Mouse (Mus musculus) heart, embryonic 14.5 days (tissue): ENCODE measurements around the gene Ddx46. TPM values are rescaled to one million over a fixed set of nuclear protein-coding genes. Genes with fewer than 3 reads are reported as not detected.

Experiments
- ATAC-seq: fragments of 200-750 bp; cut with Nextera tagmentation; 2 replicates; pipeline ENCODE4 v1.8.0; 2017; ENCODE audit warnings: low read depth, moderate TSS enrichment; ENCODE audit not compliant: insufficient number of reproducible peaks, insufficient read depth, low FRiP score
- H3K27ac ChIP-seq, 2 experiments: fragments of 200-500 bp in 1 of 2; fragments of 300-500 bp in 1 of 2; sonication (generic) in 1 of 2; replicated peaks in 1 of 2; 2 replicates each; pipeline ENCODE4 v1.5.1; 2012 to 2014; ENCODE audit warnings: low read depth in 2 of 2, low read length in 2 of 2, control low read depth in 1 of 2, mild to moderate bottlenecking in 1 of 2, mixed read lengths in 1 of 2; ENCODE audit not compliant: control insufficient read depth in 1 of 2, insufficient read depth in 1 of 2
- H3K27me3 ChIP-seq: fragments of 300-500 bp; sonication (generic); 2 replicates; pipeline ENCODE4 v1.6.1; 2014; ENCODE audit warnings: mild to moderate bottlenecking, low read length, control low read depth; ENCODE audit not compliant: control insufficient read depth, insufficient read depth
- H3K36me3 ChIP-seq: fragments of 300-500 bp; sonication (generic); 2 replicates; pipeline ENCODE4 v1.6.1; 2014; ENCODE audit warnings: mild to moderate bottlenecking, control low read depth, low read length, mixed read lengths; ENCODE audit not compliant: control insufficient read depth, insufficient read depth
- H3K4me1 ChIP-seq, 2 experiments: fragments of 200-500 bp in 1 of 2; fragments of 300-500 bp in 1 of 2; sonication (generic) in 1 of 2; 2 replicates each; pipeline ENCODE4 v1.6.1; 2012 to 2014; ENCODE audit warnings: low read length in 2 of 2, control low read depth in 1 of 2, mixed read lengths in 1 of 2; ENCODE audit not compliant: control insufficient read depth in 2 of 2, insufficient read depth in 2 of 2
- H3K4me2 ChIP-seq: fragments of 300-500 bp; sonication (generic); 2 replicates; pipeline ENCODE4 v1.6.1; 2014; ENCODE audit warnings: mild to moderate bottlenecking, low read length
- H3K4me3 ChIP-seq, 2 experiments: fragments of 200-500 bp in 1 of 2; fragments of 300-500 bp in 1 of 2; sonication (generic) in 1 of 2; 2 replicates each; pipeline ENCODE4 v1.5.1; 2012 to 2014; ENCODE audit warnings: low read length in 2 of 2, mild to moderate bottlenecking in 2 of 2, control low read depth in 1 of 2, low read depth in 1 of 2, moderate library complexity in 1 of 2; ENCODE audit not compliant: control insufficient read depth in 1 of 2, insufficient read depth in 1 of 2
- H3K9ac ChIP-seq: fragments of 300-500 bp; sonication (generic); 2 replicates; pipeline ENCODE4 v1.6.1; 2014; ENCODE audit warnings: mild to moderate bottlenecking, low read length
- H3K9me3 ChIP-seq: fragments of 300-500 bp; sonication (generic); 2 replicates; pipeline ENCODE4 v1.6.1; 2016; ENCODE audit warnings: low read length, control low read depth; ENCODE audit not compliant: control insufficient read depth
- WGBS: fragments of 180-500 bp; shearing (Covaris S2); extraction: QIAGEN DNeasy Blood & Tissue Kit; methylation state at CpG from one replicate; pipeline ENCODE4 v1.1.7; 2014; 5-methylcytosine and 5-hydroxymethylcytosine counted together
- polyA plus RNA-seq: library from polyadenylated mRNA; unstranded; fragments of >200 nt; fragmentation: Nextera tagmentation; extraction: Ambion mirVana; gene quantifications from 2 replicates; pipeline ENCODE4 v1.2.1, GENCODE M21; 2014

The Ddx46 gene
- polyA plus RNA-seq, 1 experiment from 2014 or later: 22.0 TPM

GRCm38 (mm10) chr13:55600657-55601056 is 34.2 kb upstream of the Ddx46 start:
- Histone ChIP-seq H3K9ac (peak overlapping the region; percentile 92), H3K36me3 (peaks cover 44% of the 10 kb centered on the region), H3K4me2 (peak overlapping the region; percentile 79), H3K9me3 (no peaks in the 10 kb centered on the region), H3K27me3 (no peaks in the 10 kb centered on the region), H3K4me1 (peaks cover 0 to 10% of the 10 kb centered on the region in 2 experiments; a peak in 2 of 4 replicates), H3K27ac (no peak overlapping the region), H3K4me3 (peak overlapping the region; percentile 82 to 84)
- ATAC-seq: no peak
- 20% methylated on average over 9 of the region's 9 CpGs for WGBS

- Histone ChIP-seq H3K4me3 (peak overlapping the region in 1 of 2 experiments; percentile 84; a peak in 1 of 4 replicates), H3K4me1 (peaks cover 0 to 10% of the 10 kb centered on the region in 2 experiments; a peak in 2 of 4 replicates), H3K9me3 (no peaks in the 10 kb centered on the region), H3K27ac (no peak overlapping the region), H3K9ac (no peak overlapping the region), H3K4me2 (no peak overlapping the region), H3K36me3 (peaks cover 40% of the 10 kb centered on the region), H3K27me3 (no peaks in the 10 kb centered on the region)
- WGBS: 4% methylated on average over 3 of the region's 3 CpGs
- no peak for ATAC-seq
Measured at GRCm38 (mm10) chr13:55601611-55602010, 33.2 kb upstream of the Ddx46 start.

GRCm38 (mm10) chr13:55604606-55605005 is 30.2 kb upstream of the Ddx46 start:
- WGBS: 96% methylated on average over 3 of the region's 3 CpGs

GRCm38 (mm10) chr13:55606899-55607623 is 27.8 kb upstream of the Ddx46 start:
- no peak overlapping the region for H3K4me2 ChIP-seq
- WGBS: 76% methylated on average over 10 of the region's 10 CpGs
- H3K36me3 ChIP-seq: peaks cover 60% of the 10 kb centered on the region
- H3K27ac ChIP-seq: no peak overlapping the region
- H3K4me3 ChIP-seq: no peak overlapping the region
- no peaks in the 10 kb centered on the region for H3K9me3 ChIP-seq
- H3K4me1 ChIP-seq: no peaks in the 10 kb centered on the region
- H3K9ac ChIP-seq: no peak overlapping the region
- no peaks in the 10 kb centered on the region for H3K27me3 ChIP-seq
- no peak; the same call in 1 of the 2 replicates for ATAC-seq

More at GRCm38 (mm10) chr13:55604606-55605005, 30.2 kb upstream of the Ddx46 start:
- Histone ChIP-seq H3K4me2 (no peak overlapping the region), H3K27ac (no peak overlapping the region), H3K36me3 (peaks cover 53% of the 10 kb centered on the region), H3K4me3 (no peak overlapping the region), H3K27me3 (no peaks in the 10 kb centered on the region), H3K9ac (no peak overlapping the region), H3K4me1 (peaks cover 0 to 6% of the 10 kb centered on the region in 2 experiments; a peak in 2 of 4 replicates), H3K9me3 (no peaks in the 10 kb centered on the region)
- ATAC-seq: no peak

GRCm38 (mm10) chr13:55607624-55608006 is 27.2 kb upstream of the Ddx46 start:
- no peak overlapping the region for H3K4me2 ChIP-seq
- no peak for ATAC-seq
- no peak overlapping the region for H3K27ac ChIP-seq
- no peaks in the 10 kb centered on the region for H3K27me3 ChIP-seq
- H3K9ac ChIP-seq: no peak overlapping the region
- H3K36me3 ChIP-seq: peaks cover 55% of the 10 kb centered on the region
- no peak overlapping the region for H3K4me3 ChIP-seq
- H3K9me3 ChIP-seq: no peaks in the 10 kb centered on the region
- H3K4me1 ChIP-seq: no peaks in the 10 kb centered on the region
- 96% methylated on average over 2 of the region's 2 CpGs for WGBS

GRCm38 (mm10) chr13:55611996-55612395 is 22.8 kb upstream of the Ddx46 start:
- Histone ChIP-seq H3K4me2 (no peak overlapping the region), H3K4me3 (no peak overlapping the region), H3K27ac (no peak overlapping the region), H3K27me3 (no peaks in the 10 kb centered on the region), H3K9me3 (no peaks in the 10 kb centered on the region), H3K9ac (no peak overlapping the region), H3K4me1 (no peaks in the 10 kb centered on the region), H3K36me3 (peaks cover 33% of the 10 kb centered on the region)
- 84% methylated on average over 7 of the region's 7 CpGs for WGBS
- no peak for ATAC-seq

GRCm38 (mm10) chr13:55613471-55613870 is 21.4 kb upstream of the Ddx46 start:
- Histone ChIP-seq H3K4me3 (no peak overlapping the region), H3K27me3 (no peaks in the 10 kb centered on the region), H3K27ac (no peak overlapping the region), H3K36me3 (peaks cover 19% of the 10 kb centered on the region), H3K9ac (no peak overlapping the region), H3K4me1 (no peaks in the 10 kb centered on the region), H3K9me3 (no peaks in the 10 kb centered on the region), H3K4me2 (no peak overlapping the region)
- ATAC-seq: no peak
- 37% methylated on average over 5 of the region's 5 CpGs for WGBS
